Mouse (Mus musculus) right cerebral cortex, postnatal 14 days (tissue): ENCODE measurements around the gene Mus81.

Experiments used
- DNase-seq: peaks from one replicate; pipeline ENCODE4 v3.0.0; 2022

Gene Mus81

DNA sequence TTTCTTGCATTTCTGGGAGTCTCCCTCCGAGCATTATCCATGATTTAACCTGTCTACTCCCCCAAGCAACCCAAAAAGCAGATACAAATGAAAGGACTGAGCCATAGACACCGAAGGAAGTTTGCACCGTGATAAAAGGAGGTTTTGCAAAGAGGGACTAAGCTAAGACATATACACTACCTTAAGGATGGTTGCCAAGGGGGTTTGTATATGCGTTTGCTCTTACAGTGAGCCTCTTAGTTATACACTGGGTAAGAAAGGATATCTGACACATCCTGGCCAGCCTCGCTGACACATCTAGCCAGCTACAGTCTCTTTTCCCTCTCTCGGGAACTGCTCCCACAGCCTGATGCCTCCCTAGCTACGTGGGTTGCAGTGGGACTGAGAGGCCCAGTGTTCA lies 54.3 kb downstream of the Mus81 start:
- DNase-seq, result no peak

GRCm38 (mm10) chr19:5432992-5433852 lies 55.0 kb downstream of the Mus81 start:
- DNase-seq, result no peak
